Mouse (Mus musculus) embryonic facial prominence, embryonic 14.5 days (tissue): Measurements from ENCODE around the gene Dnajc7. TPM values are rescaled to one million over a fixed set of nuclear protein-coding genes. Genes with fewer than 3 reads are reported as not detected.
"Not testable (repeated sequence)": the region's sequence is repeated elsewhere in the genome, so short reads cannot be mapped to it uniquely, and the experiment has no call there.

Experiments
- ATAC-seq: fragments of 200-750 bp; cut with Nextera tagmentation; 2 replicates; pipeline ENCODE4 v1.8.0; 2017; ENCODE audit warnings: low read depth, moderate number of reproducible peaks, moderate TSS enrichment
- DNase-seq: peaks from one replicate; pipeline ENCODE4 v3.0.0-alpha.2; 2015; ENCODE audit warnings: low spot score
- H3K27ac ChIP-seq: fragments of 300-500 bp; sonication (generic); replicated peaks from 2 replicates; pipeline ENCODE4 v1.5.1; 2014; ENCODE audit warnings: low read depth, mild to moderate bottlenecking, low read length, moderate library complexity
- H3K27me3 ChIP-seq: fragments of 300-500 bp; sonication (generic); replicated peaks from 2 replicates; pipeline ENCODE4 v1.6.1; 2014; ENCODE audit warnings: low read length; ENCODE audit not compliant: control insufficient read depth, insufficient read depth
- H3K36me3 ChIP-seq: fragments of 300-500 bp; sonication (generic); 2 replicates; pipeline ENCODE4 v1.6.1; 2014; ENCODE audit warnings: low read length, mixed read lengths; ENCODE audit not compliant: control insufficient read depth, insufficient read depth
- H3K4me1 ChIP-seq: fragments of 300-500 bp; sonication (generic); 2 replicates; pipeline ENCODE4 v1.6.1; 2014; ENCODE audit warnings: antibody characterized with exemption, low read length; ENCODE audit not compliant: control insufficient read depth, insufficient read depth
- H3K4me2 ChIP-seq: fragments of 300-500 bp; sonication (generic); 2 replicates; pipeline ENCODE4 v1.6.1; 2014; ENCODE audit warnings: low read depth, mild to moderate bottlenecking, low read length, moderate library complexity, mixed read lengths
- H3K4me3 ChIP-seq: fragments of 300-500 bp; sonication (generic); 2 replicates; pipeline ENCODE4 v1.5.1; 2014; ENCODE audit warnings: low read depth, mild to moderate bottlenecking, low read length
- H3K9ac ChIP-seq: fragments of 300-500 bp; sonication (generic); 2 replicates; pipeline ENCODE4 v1.6.1; 2014; ENCODE audit warnings: low read depth, mild to moderate bottlenecking, low read length, moderate library complexity, mixed read lengths
- H3K9me3 ChIP-seq: fragments of 300-500 bp; sonication (generic); 2 replicates; pipeline ENCODE4 v1.6.1; 2016; ENCODE audit warnings: low read length; ENCODE audit not compliant: control insufficient read depth
- WGBS: fragments of 180-500 bp; shearing (Covaris S2); extraction: QIAGEN DNeasy Blood & Tissue Kit; methylation state at CpG from one replicate; pipeline ENCODE4 v1.1.7; 2014; 5-methylcytosine and 5-hydroxymethylcytosine counted together
- polyA plus RNA-seq: library from polyadenylated mRNA; unstranded; fragments of >200 nt; fragmentation: Nextera tagmentation; extraction: Ambion mirVana; gene quantifications from 2 replicates; pipeline ENCODE4 v1.2.1, GENCODE M21; 2014

Gene Dnajc7
- polyA plus RNA-seq, 1 experiment from 2014 or later: 58.2 TPM

GRCm38 (mm10) chr11:100534821-100535220 lies 85.1 kb downstream of the Dnajc7 start:
- not testable (repeated sequence) for H3K9ac ChIP-seq, ATAC-seq, H3K27ac ChIP-seq, H3K36me3 ChIP-seq, H3K27me3 ChIP-seq, H3K4me3 ChIP-seq, H3K9me3 ChIP-seq, H3K4me1 ChIP-seq, H3K4me2 ChIP-seq, DNase-seq
- whole genome bisulfite sequencing: 74% methylated on average over 6 of the region's 6 CpGs

GRCm38 (mm10) chr11:100534411-100534810 lies 85.6 kb downstream of the Dnajc7 start:
- H3K9ac ChIP-seq, H3K27ac ChIP-seq, H3K4me1 ChIP-seq, DNase-seq, H3K27me3 ChIP-seq, H3K36me3 ChIP-seq, H3K9me3 ChIP-seq, H3K4me3 ChIP-seq, H3K4me2 ChIP-seq, ATAC-seq: not testable (repeated sequence)
- 70% methylated on average over 2 of the region's 2 CpGs for WGBS

- no peaks in the 10 kb centered on the region for H3K9me3 ChIP-seq
- ATAC-seq (no peak), DNase-seq (no peak)
- H3K27ac ChIP-seq: no peak overlapping the region
- 64% methylated on average over 6 of the region's 6 CpGs for WGBS
- no peaks in the 10 kb centered on the region for H3K4me1 ChIP-seq
- H3K9ac ChIP-seq: no peak overlapping the region
- no peaks in the 10 kb centered on the region for H3K36me3 ChIP-seq
- H3K4me2 ChIP-seq: no peak overlapping the region
- no peaks in the 10 kb centered on the region for H3K27me3 ChIP-seq
- no peak overlapping the region for H3K4me3 ChIP-seq
These were observed 86.1 kb downstream of the Dnajc7 start for GRCm38 (mm10) chr11:100533871-100534270.

Other genes starting within 250 kb of the Dnajc7 start
- gene Jup, start 222.4 kb downstream of the Dnajc7 start, polyA plus RNA-seq: 107 and 116 TPM in 2 replicates
- 92.8 and 100 TPM in 2 replicates for gene P3h4, start 205.3 kb downstream of the Dnajc7 start, polyA plus RNA-seq
- 208 TPM in 2 replicates for gene Fkbp10, start 204.5 kb downstream of the Dnajc7 start, polyA plus RNA-seq
- gene Nt5c3b, start 178.4 kb downstream of the Dnajc7 start, polyA plus RNA-seq: 108 and 127 TPM in 2 replicates
- 0.55 and 0.84 TPM in 2 replicates for gene Klhl10, start 178.3 kb downstream of the Dnajc7 start, polyA plus RNA-seq
- gene Klhl11, start 147.4 kb downstream of the Dnajc7 start, polyA plus RNA-seq: 11.7 and 11.9 TPM in 2 replicates
- gene Acly, start 92.2 kb downstream of the Dnajc7 start, polyA plus RNA-seq: 114 and 148 TPM in 2 replicates
- 1.4 and 2.4 TPM in 2 replicates for gene Ttc25, start 74.6 kb downstream of the Dnajc7 start, polyA plus RNA-seq
- gene Cnp, start 45.3 kb downstream of the Dnajc7 start, polyA plus RNA-seq: 33.6 and 37.3 TPM in 2 replicates
- gene Nkiras2, start 924 bp downstream of the Dnajc7 start, polyA plus RNA-seq: 67.1 and 81.0 TPM in 2 replicates
- 1.7 TPM in 2 replicates for gene Zfp385c, start 72.3 kb upstream of the Dnajc7 start, polyA plus RNA-seq
- gene Dhx58, start 84.1 kb upstream of the Dnajc7 start, polyA plus RNA-seq: 1.7 and 2.0 TPM in 2 replicates
- gene Kat2a, start 92.3 kb upstream of the Dnajc7 start, polyA plus RNA-seq: 50.6 and 52.9 TPM in 2 replicates
- gene Hspb9, start 93.7 kb upstream of the Dnajc7 start, polyA plus RNA-seq: 0.34 TPM in 1 of 2 replicates, not detected in the other
- gene Rab5c, start 118.0 kb upstream of the Dnajc7 start, polyA plus RNA-seq: 70.7 and 73.9 TPM in 2 replicates
- 0.41 and 0.64 TPM in 2 replicates for gene Kcnh4, start 139.8 kb upstream of the Dnajc7 start, polyA plus RNA-seq
- gene Hcrt, start 142.8 kb upstream of the Dnajc7 start, polyA plus RNA-seq: not detected in 2 replicates
- gene Ghdc, start 150.8 kb upstream of the Dnajc7 start, polyA plus RNA-seq: 3.6 and 4.4 TPM in 2 replicates
- gene Stat5b, start 230.6 kb upstream of the Dnajc7 start, polyA plus RNA-seq: 24.5 and 27.6 TPM in 2 replicates
- gene Stat5a, start 239.2 kb upstream of the Dnajc7 start, polyA plus RNA-seq: 8.2 and 9.2 TPM in 2 replicates